In the genomic region with DNA sequence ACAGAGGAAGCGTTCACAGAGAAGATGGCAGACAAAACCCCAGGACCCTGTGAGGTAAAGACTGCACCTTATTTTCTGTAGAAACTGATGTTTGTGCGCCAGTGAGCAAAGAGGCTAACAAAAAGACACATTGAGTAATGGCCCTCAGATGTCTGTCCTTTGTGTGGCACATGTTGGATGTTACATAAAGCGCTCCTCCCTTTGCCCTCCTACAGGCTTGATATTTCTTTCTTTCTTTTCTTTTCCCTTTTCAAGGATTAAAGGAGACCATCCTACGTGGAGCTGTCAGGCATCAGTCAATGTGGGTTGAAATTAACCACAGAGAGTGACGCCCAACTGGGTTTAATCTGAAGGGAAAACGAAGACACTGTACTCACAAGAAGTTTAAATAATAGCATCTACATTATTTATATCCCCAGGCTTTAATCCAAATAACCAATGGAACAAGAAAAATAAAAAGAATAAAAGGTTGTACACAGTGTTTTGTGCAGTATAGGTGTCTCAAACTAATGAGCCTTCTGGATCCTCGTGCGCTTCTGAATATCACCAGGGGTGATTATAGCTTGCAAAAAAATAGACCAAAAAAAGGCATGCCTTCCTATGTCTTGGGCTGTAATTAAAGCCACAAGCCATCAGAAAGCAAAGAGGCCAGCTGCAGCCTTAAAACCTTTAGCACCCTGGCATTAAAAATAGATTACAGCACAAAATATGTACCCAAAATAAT, we compare ENCODE assay signal across 17 mouse cellular contexts. TPM values are rescaled to one million over a fixed set of nuclear protein-coding genes. Genes with fewer than 3 reads are reported as not detected.
DNase-seq lines count a peak whose midpoint lies in the region; ATAC-seq lines count a peak whose summit lies in the region.
"Had no signal": no experiment of that assay in that cellular context is flagged by ENCODE, and none has a peak within 500 bp of the region (broad histone marks: within the 10 kb centered on the region; RNA-seq: fewer than 3 reads in every experiment).

No protein-coding gene starts in this region.

- WGBS in forebrain, embryonic 11.5 days: 34% methylated on average over 8 of the region's 8 CpGs
- 55% methylated on average over 8 of the region's 8 CpGs for WGBS in forebrain, embryonic 10.5 days
- WGBS in hindbrain, embryonic 10.5 days: 56% methylated on average over 8 of the region's 8 CpGs
- WGBS in midbrain, embryonic 11.5 days: 31% methylated on average over 8 of the region's 8 CpGs

- no peaks in the 10 kb centered on the region for H3K36me3 ChIP-seq in forebrain, embryonic 11.5 days (ENCODE audit: control insufficient read depth, insufficient read depth, low read length)
- H3K36me3 ChIP-seq in forebrain, embryonic 10.5 days (replicated peaks): no peaks in the 10 kb centered on the region
- no peaks in the 10 kb centered on the region for H3K36me3 ChIP-seq in hindbrain, embryonic 10.5 days
- H3K36me3 ChIP-seq in midbrain, embryonic 11.5 days (ENCODE audit: control insufficient read depth, insufficient read depth, low read length): no peaks in the 10 kb centered on the region

- no peak overlapping the region for H3K4me3 ChIP-seq in forebrain, embryonic 11.5 days (ENCODE audit: low read depth, low read length)
- no peak overlapping the region for H3K4me3 ChIP-seq in forebrain, embryonic 10.5 days
- no peak overlapping the region for H3K4me3 ChIP-seq in hindbrain, embryonic 10.5 days
- no peak overlapping the region for H3K4me3 ChIP-seq in midbrain, embryonic 11.5 days (ENCODE audit: low read depth, low read length)

- H3K27ac ChIP-seq in forebrain, embryonic 11.5 days (ENCODE audit: low read depth, low read length): no peak overlapping the region; the same call in 1 of the 2 replicates
- H3K27ac ChIP-seq in forebrain, embryonic 10.5 days: no peak overlapping the region; the same call in 1 of the 2 replicates
- 0 out of 2 replicates have a peak overlapping the region, but pooled peaks have one; percentile 13 for H3K27ac ChIP-seq in hindbrain, embryonic 10.5 days
- H3K27ac ChIP-seq in midbrain, embryonic 11.5 days (ENCODE audit: low read depth, low read length): peak overlapping the region; percentile 2; the same call in 1 of the 2 replicates
- H3K27ac ChIP-seq: stomach, postnatal 0 days had no signal

- no peak for DNase-seq in forebrain, embryonic 11.5 days (ENCODE audit: low spot score)
- no peak for DNase-seq in forebrain, embryonic 10.5 days (ENCODE audit: extremely low spot score, low spot score)
- peak; percentile 79 for DNase-seq in brain, adult 2 months (ENCODE audit: low read depth, low spot score)
- no peak for DNase-seq in hindbrain, embryonic 10.5 days (ENCODE audit: low spot score)
- no peak for DNase-seq in midbrain, embryonic 11.5 days (ENCODE audit: low spot score, missing footprints)
- DNase-seq in thymus, postnatal 14 days: no peak
- DNase-seq in cerebellum, adult 8-10 months: no peak
- DNase-seq in heart, adult 18-20 months: no peak
- DNase-seq: cerebellum, adult 2 months; gastrocnemius, postnatal 10 days; heart, postnatal 4 days; kidney, adult 18-20 months had no signal

- no peak overlapping the region for H3K4me2 ChIP-seq in forebrain, embryonic 11.5 days (ENCODE audit: low read depth, low read length, severe bottlenecking)
- H3K4me2 ChIP-seq in midbrain, embryonic 11.5 days: no peak overlapping the region
- H3K4me2 ChIP-seq: heart, embryonic 11.5 days; liver, embryonic 11.5 days had no signal

- H3K9me3 ChIP-seq in forebrain, embryonic 11.5 days (ENCODE audit: control insufficient read depth, low read length): no peaks in the 10 kb centered on the region
- no peaks in the 10 kb centered on the region for H3K9me3 ChIP-seq in forebrain, embryonic 10.5 days
- no peaks in the 10 kb centered on the region for H3K9me3 ChIP-seq in hindbrain, embryonic 10.5 days
- no peaks in the 10 kb centered on the region for H3K9me3 ChIP-seq in midbrain, embryonic 11.5 days (ENCODE audit: control insufficient read depth, low read length)

- no peak overlapping the region for H3K9ac ChIP-seq in forebrain, embryonic 11.5 days (ENCODE audit: low read length)
- no peak overlapping the region for H3K9ac ChIP-seq in midbrain, embryonic 11.5 days (ENCODE audit: low read length)

- peak; percentile 51; the same call in 1 of the 2 replicates for ATAC-seq in forebrain, embryonic 11.5 days (replicated peaks; ENCODE audit: low FRiP score)
- peak; percentile 36; the same call in 1 of the 2 replicates for ATAC-seq in midbrain, embryonic 11.5 days (ENCODE audit: low FRiP score)
- ATAC-seq: lung, postnatal 0 days; Patski had no signal

- H3K4me1 ChIP-seq in forebrain, embryonic 11.5 days (replicated peaks; ENCODE audit: control insufficient read depth, insufficient read depth, low read length): peaks cover 9% of the 10 kb centered on the region; the same call in 1 of the 2 replicates
- H3K4me1 ChIP-seq in forebrain, embryonic 10.5 days: peaks cover 46% of the 10 kb centered on the region
- peaks cover 26% of the 10 kb centered on the region for H3K4me1 ChIP-seq in hindbrain, embryonic 10.5 days (replicated peaks)
- peaks cover 13% of the 10 kb centered on the region for H3K4me1 ChIP-seq in midbrain, embryonic 11.5 days (ENCODE audit: control insufficient read depth, insufficient read depth, low read length)

- no peaks in the 10 kb centered on the region for H3K27me3 ChIP-seq in forebrain, embryonic 11.5 days (ENCODE audit: control insufficient read depth, insufficient read depth, low read length)
- no peaks in the 10 kb centered on the region for H3K27me3 ChIP-seq in forebrain, embryonic 10.5 days (ENCODE audit: poor library complexity, severe bottlenecking)
- no peaks in the 10 kb centered on the region for H3K27me3 ChIP-seq in hindbrain, embryonic 10.5 days (ENCODE audit: insufficient read depth, poor library complexity, severe bottlenecking)
- no peaks in the 10 kb centered on the region for H3K27me3 ChIP-seq in midbrain, embryonic 11.5 days (ENCODE audit: control insufficient read depth, insufficient read depth, low read length)
- H3K27me3 ChIP-seq: Patski had no signal

RNA-seq across cellular contexts. Expression of gene Celf2, which starts 21.3 kb away (rescaled TPM):
- polyA plus RNA-seq in forebrain, embryonic 11.5 days (2014; fragmentation: Nextera tagmentation; extraction: Ambion mirVana): 116 and 124 TPM in 2 replicates
- polyA plus RNA-seq in forebrain, embryonic 10.5 days (2016; fragmentation: Nextera tagmentation; extraction: Ambion mirVana): 57.0 and 58.2 TPM in 2 replicates
- polyA plus RNA-seq in hindbrain, embryonic 10.5 days (2016; fragmentation: Nextera tagmentation; extraction: Ambion mirVana): 57.5 and 66.8 TPM in 2 replicates
- polyA plus RNA-seq in midbrain, embryonic 11.5 days (2014; fragmentation: Nextera tagmentation; extraction: Ambion mirVana): 92.7 and 94.9 TPM in 2 replicates
- 10 to 100 TPM; 53.5 to 65.7 TPM for total RNA-seq in heart, adult 18-20 months (2021)

Comparison
In these comparisons a context has a peak if more than half of its experiments do, and no peak if none do; other contexts are left out.
1. H3K27ac ChIP-seq: peak in hindbrain, embryonic 10.5 days (single experiment) and midbrain, embryonic 11.5 days (single experiment); none in forebrain, embryonic 11.5 days (single experiment) and forebrain, embryonic 10.5 days (single experiment).